Mouse (Mus musculus) embryonic facial prominence, embryonic 10.5 days (tissue): ENCODE data around the gene Ttll12. TPM values are rescaled to one million over a fixed set of nuclear protein-coding genes. Genes with fewer than 3 reads are reported as not detected.

Experiments used
- DNase-seq: peaks from one replicate; pipeline ENCODE4 v3.0.0-alpha.2; 2017; ENCODE audit warnings: low spot score
- H3K27ac ChIP-seq: fragments of 300-500 bp; sonication (generic); replicated peaks from 2 replicates; pipeline ENCODE4 v1.5.1; 2016; ENCODE audit warnings: mild to moderate bottlenecking
- H3K27me3 ChIP-seq: fragments of 300-500 bp; sonication (generic); replicated peaks from 2 replicates; pipeline ENCODE4 v1.6.1; 2016; ENCODE audit warnings: low read depth, mild to moderate bottlenecking; ENCODE audit not compliant: poor library complexity, severe bottlenecking
- H3K36me3 ChIP-seq: fragments of 300-500 bp; sonication (generic); replicated peaks from 2 replicates; pipeline ENCODE4 v1.6.1; 2016; ENCODE audit warnings: mild to moderate bottlenecking, moderate library complexity
- H3K4me1 ChIP-seq: fragments of 300-500 bp; sonication (generic); 2 replicates; pipeline ENCODE4 v1.6.1; 2016
- H3K4me3 ChIP-seq: fragments of 300-500 bp; sonication (generic); 2 replicates; pipeline ENCODE4 v1.5.1; 2016; ENCODE audit warnings: mild to moderate bottlenecking, moderate library complexity
- H3K9me3 ChIP-seq: fragments of 300-500 bp; sonication (generic); 2 replicates; pipeline ENCODE4 v1.6.1; 2016; ENCODE audit warnings: mild to moderate bottlenecking
- WGBS: fragments of 180-500 bp; shearing (Covaris S2); methylation state at CpG from one replicate; pipeline ENCODE4 v1.1.7; 2016; 5-methylcytosine and 5-hydroxymethylcytosine counted together
- polyA plus RNA-seq: library from polyadenylated mRNA; unstranded; fragments of >200 nt; fragmentation: Nextera tagmentation; extraction: Ambion mirVana; gene quantifications from 2 replicates; pipeline ENCODE4 v1.2.1, GENCODE M21; 2016

Gene Ttll12
- polyA plus RNA-seq, 1 experiment from 2014 or later = 62.8 TPM

DNA sequence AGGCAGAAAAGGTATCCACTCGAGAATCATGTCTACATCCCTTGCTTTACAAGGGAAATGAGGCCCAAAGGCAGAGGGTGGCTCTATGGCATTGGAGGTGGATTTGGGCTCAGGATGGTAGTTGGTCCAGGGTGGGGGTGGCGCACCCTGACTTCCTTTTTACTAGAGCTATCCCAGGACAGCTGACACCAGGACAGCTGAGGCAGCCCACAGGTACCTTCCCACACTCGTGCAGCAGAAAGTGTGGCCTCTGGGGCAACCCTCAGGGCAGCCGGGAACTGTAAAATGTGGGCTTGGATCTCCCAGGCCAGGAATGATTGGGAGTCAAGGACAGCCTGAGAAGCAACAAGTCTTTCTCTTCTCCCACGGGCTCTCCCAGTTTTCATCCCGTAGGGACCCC lies 3.2 kb downstream of the Ttll12 start:
- no peaks in the 10 kb centered on the region for H3K27me3 ChIP-seq
- H3K4me3 ChIP-seq = no peak overlapping the region
- WGBS = 84% methylated on average over 6 of the region's 6 CpGs
- no peak overlapping the region for H3K27ac ChIP-seq
- peaks cover 28% of the 10 kb centered on the region for H3K4me1 ChIP-seq
- peaks cover 2% of the 10 kb centered on the region; the same call in 1 of the 2 replicates for H3K9me3 ChIP-seq
- DNase-seq = no peak
- peaks cover 60% of the 10 kb centered on the region for H3K36me3 ChIP-seq

DNA sequence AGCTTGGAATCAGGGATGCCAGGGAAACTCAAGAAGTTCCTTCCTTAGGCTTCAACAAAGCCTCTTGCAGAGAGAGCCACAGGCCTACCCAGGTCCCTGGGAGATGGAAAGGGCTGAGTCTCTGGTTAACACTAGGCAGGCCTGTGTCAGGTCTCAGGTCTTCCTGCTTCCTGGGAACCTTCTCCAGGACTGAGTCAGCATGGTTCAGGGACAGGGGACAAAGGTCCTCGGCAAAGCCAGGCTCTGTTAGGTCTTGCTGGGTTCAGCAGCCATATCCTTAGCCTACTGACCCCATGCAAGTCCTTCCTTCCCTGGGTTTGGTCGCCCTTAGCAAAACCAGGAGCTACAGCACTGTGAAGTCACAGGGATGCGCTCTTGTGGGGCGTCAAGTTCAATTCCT lies 4.1 kb downstream of the Ttll12 start:
- no peak for DNase-seq
- Histone ChIP-seq H3K4me1 (peaks cover 28% of the 10 kb centered on the region), H3K9me3 (peaks cover 11% of the 10 kb centered on the region; the same call in 1 of the 2 replicates), H3K27me3 (no peaks in the 10 kb centered on the region), H3K4me3 (no peak overlapping the region), H3K27ac (no peak overlapping the region), H3K36me3 (peaks cover 69% of the 10 kb centered on the region)
- WGBS = 93% methylated on average over 4 of the region's 4 CpGs

DNA sequence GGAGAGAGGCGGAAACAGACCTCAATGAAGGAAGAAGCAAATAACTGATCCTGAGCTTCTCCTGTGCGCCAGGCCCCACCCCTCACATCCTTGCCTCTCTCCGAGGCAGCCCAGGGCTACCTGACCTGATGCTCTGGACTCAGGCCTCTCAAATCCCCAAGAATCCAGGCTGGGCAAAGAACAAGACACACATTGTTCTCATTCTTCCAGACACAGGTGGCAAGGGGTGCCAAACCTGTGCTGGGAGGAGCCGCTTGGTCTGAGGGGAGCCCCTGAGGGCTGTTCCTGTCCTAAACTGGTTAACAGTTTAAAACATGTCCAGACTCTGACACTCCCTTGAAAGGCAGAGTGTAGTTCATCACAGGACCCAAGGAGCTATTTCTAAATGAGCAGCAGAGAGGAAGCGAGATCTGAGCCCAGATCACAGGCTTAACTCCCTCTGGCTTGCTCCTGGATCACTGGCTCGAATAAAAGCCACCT lies 10.2 kb downstream of the Ttll12 start:
- 83% methylated on average over 6 of the region's 6 CpGs for WGBS
- Histone ChIP-seq H3K4me1 (0 out of 2 replicates have a peak, but pooled peaks cover 3% of the 10 kb centered on the region), H3K4me3 (no peak overlapping the region), H3K27ac (no peak overlapping the region), H3K27me3 (no peaks in the 10 kb centered on the region), H3K9me3 (peaks cover 12% of the 10 kb centered on the region; the same call in 1 of the 2 replicates), H3K36me3 (peaks cover 99% of the 10 kb centered on the region)
- no peak for DNase-seq

DNA sequence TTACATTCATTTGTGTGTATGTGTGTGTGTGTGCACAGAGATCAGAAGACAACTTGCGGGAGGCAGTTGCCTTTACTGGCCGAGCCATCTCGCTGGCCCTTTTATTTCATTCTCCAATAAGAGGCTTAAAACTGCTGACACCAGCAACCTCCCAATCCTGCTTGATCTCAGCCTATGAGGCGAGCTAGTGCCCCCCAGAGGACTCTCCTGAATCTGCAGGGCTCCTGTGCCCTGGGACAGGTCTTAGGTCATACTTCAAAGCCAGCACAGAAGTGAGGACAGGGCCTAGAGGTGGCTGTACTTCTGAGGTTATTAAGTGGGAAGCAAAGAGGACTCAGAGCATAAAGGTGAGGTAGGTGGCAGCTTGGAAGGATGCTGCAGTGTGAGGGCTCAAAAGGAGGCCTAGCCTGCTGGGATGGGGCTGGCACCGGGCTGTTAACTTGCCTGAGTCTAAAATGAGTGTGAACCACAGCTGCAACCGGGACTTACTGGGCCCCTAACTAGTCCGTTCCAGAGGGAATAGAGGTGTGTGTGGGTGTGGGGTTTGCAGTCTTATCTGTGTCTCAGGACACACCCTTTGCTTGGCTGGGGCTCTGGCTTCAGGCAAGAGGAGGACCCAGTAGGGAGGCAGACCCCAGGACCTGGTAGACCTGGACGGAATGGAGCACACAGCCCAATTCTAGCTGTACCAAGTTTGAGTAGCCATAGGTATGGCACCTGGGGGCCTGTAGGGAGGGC lies 11.4 kb downstream of the Ttll12 start:
- H3K9me3 ChIP-seq = peaks cover 12% of the 10 kb centered on the region; the same call in 1 of the 2 replicates
- 0 out of 2 replicates have a peak, but pooled peaks cover 3% of the 10 kb centered on the region for H3K4me1 ChIP-seq
- DNase-seq = peak; percentile 41
- WGBS = 75% methylated on average over 8 of the region's 8 CpGs
- no peaks in the 10 kb centered on the region for H3K27me3 ChIP-seq
- H3K36me3 ChIP-seq = peaks cover 100% of the 10 kb centered on the region
- no peak overlapping the region for H3K27ac ChIP-seq
- no peak overlapping the region for H3K4me3 ChIP-seq

DNA sequence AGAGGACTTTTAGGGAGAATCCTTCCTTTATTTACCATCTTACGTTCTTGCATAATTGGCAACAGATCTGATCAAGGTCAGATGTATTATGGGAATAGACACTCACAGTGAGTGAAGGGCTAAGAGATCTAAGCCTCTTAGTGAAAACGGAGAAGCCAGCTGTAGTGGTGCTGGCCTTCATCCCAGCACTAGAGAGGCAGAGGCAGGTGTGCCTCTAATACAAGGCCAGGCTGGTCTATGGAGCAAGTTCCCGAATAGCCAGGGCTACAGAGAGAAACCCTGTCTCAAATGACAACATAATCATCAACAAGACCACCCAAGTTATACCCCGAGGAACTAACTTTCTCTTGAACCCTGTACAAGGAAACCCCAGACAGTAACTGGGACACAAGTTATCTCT lies 12.0 kb downstream of the Ttll12 start:
- DNase-seq = no peak
- WGBS = 81% methylated on average over 4 of the region's 4 CpGs
- Histone ChIP-seq H3K4me3 (no peak overlapping the region), H3K36me3 (peaks cover 100% of the 10 kb centered on the region), H3K9me3 (peaks cover 12% of the 10 kb centered on the region; the same call in 1 of the 2 replicates), H3K27ac (no peak overlapping the region), H3K4me1 (0 out of 2 replicates have a peak, but pooled peaks cover 3% of the 10 kb centered on the region), H3K27me3 (no peaks in the 10 kb centered on the region)

DNA sequence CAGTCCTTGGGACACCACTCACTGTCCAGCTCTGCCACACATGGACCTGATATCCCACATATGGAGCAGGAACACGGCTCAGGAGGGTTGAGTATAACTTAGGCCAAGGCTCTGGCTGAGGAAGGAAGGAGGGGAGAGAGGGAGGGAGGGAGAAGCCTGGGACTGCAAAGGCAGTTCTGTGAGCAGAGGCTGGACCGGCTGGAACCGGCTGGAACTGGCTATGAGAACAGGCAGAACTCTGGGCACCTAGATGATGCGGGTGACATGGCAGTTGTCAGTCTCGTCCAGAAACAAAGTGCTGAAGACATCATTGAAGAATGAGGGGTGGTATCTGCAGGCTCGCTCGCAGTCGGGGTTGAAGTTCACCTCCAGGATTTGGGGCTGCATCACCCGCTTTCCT lies 18.3 kb downstream of the Ttll12 start:
- H3K9me3 ChIP-seq = no peaks in the 10 kb centered on the region
- no peaks in the 10 kb centered on the region for H3K27me3 ChIP-seq
- H3K4me3 ChIP-seq = no peak overlapping the region
- peaks cover 82% of the 10 kb centered on the region for H3K36me3 ChIP-seq
- no peak for DNase-seq
- H3K27ac ChIP-seq = no peak overlapping the region
- WGBS = 92% methylated on average over 9 of the region's 9 CpGs
- no peaks in the 10 kb centered on the region for H3K4me1 ChIP-seq

DNA sequence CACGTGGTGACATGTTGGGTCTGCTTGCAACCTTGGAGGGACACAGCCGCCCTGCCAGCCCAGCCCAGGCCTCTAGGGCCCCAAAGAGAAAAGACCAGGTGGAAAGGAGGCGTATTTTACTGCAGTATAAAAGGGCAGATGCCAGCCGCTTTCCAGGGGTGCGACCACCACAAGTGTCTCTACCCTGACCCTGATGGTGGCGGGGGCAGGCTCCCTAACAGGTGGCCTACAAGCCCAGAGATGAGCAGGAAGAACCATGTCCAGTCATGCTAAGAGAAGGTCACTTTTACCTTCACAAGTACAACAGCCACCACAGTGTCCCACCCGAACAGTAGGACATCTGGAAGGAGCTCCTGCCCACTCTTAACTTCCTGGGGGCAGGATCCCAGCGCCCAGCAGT lies 19.4 kb downstream of the Ttll12 start:
- no peak overlapping the region for H3K4me3 ChIP-seq
- 92% methylated on average over 8 of the region's 8 CpGs for WGBS
- H3K4me1 ChIP-seq = no peaks in the 10 kb centered on the region
- no peak for DNase-seq
- H3K9me3 ChIP-seq = no peaks in the 10 kb centered on the region
- H3K27me3 ChIP-seq = no peaks in the 10 kb centered on the region
- peaks cover 71% of the 10 kb centered on the region for H3K36me3 ChIP-seq
- no peak overlapping the region for H3K27ac ChIP-seq

DNA sequence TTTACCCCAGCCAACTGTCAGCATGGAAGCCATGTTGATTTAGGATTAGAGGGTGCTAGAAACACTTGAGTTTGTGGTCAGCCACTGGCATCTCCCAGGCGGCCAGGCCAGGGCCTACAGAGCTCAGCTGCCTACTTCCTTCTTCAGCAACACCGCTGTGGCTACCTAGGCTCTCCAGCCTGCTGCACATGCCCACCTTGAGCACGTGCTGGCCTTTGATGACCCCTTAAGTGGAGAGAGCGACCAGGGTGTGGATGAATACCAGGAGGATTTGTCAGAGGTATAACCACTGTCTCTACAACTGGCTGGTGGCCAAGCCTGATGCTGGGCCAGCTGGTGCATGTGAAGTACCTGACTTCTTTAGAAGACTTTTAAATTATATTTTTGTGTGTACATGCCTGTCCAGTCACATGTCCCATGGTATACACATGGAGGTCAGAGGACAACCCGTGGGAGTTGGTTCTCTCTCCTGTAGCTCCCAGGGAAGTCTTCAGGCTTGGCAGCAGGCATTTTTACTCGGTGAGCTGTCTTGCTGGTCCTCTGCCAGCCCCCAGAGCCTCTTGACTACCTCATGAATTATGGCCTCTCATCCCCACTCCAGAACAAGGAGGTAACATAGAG lies 20.1 kb downstream of the Ttll12 start:
- WGBS = 89% methylated on average over 6 of the region's 6 CpGs
- no peak overlapping the region for H3K4me3 ChIP-seq
- no peaks in the 10 kb centered on the region for H3K9me3 ChIP-seq
- no peaks in the 10 kb centered on the region for H3K4me1 ChIP-seq
- H3K27ac ChIP-seq = no peak overlapping the region
- no peak for DNase-seq
- H3K27me3 ChIP-seq = no peaks in the 10 kb centered on the region
- peaks cover 64% of the 10 kb centered on the region for H3K36me3 ChIP-seq

DNA sequence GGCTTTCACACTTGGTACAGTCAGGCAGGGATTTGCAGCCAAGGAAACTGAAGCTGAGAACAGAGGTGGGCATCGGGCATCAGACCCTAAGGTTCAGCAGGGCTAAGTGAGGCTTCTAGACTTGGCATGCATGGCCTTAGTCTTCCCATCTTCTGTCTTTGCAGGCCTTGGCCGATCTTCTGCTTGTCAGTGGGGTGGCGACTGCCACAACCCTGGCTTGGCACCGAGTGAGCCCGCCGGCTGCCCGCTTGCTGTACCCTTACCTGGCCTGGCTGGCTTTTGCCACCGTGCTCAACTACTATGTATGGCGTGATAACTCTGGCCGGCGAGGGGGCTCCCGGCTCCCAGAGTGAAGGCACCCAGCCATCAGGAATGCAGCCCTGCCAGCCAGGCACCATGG lies 21.4 kb downstream of the Ttll12 start:
- WGBS = 91% methylated on average over 12 of the region's 12 CpGs
- H3K27ac ChIP-seq = no peak overlapping the region
- H3K9me3 ChIP-seq = no peaks in the 10 kb centered on the region
- H3K27me3 ChIP-seq = no peaks in the 10 kb centered on the region
- H3K36me3 ChIP-seq = peaks cover 51% of the 10 kb centered on the region
- DNase-seq = no peak
- no peaks in the 10 kb centered on the region for H3K4me1 ChIP-seq
- H3K4me3 ChIP-seq = no peak overlapping the region

DNA sequence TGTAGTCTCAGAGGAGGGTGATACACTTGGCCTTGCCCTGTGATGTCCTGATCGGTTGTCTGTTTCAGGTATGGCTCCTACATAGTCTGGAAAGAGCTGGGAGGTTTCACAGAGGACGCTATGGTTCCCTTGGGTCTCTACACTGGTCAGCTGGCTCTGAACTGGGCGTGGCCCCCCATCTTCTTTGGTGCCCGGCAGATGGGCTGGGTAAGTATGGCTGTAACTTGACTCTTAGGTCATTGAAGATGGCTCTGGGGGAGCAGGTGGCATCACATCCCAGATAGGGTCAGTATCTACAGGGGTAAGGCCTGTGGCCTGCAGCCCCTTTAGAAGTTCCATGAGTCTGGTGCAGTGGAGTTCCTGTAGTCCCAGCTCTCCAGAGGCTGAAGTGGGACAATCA lies 22.8 kb downstream of the Ttll12 start:
- H3K36me3 ChIP-seq = peaks cover 37% of the 10 kb centered on the region
- no peak overlapping the region for H3K4me3 ChIP-seq
- 83% methylated on average over 4 of the region's 4 CpGs for WGBS
- no peak for DNase-seq
- H3K4me1 ChIP-seq = no peaks in the 10 kb centered on the region
- no peaks in the 10 kb centered on the region for H3K9me3 ChIP-seq
- no peak overlapping the region for H3K27ac ChIP-seq
- H3K27me3 ChIP-seq = no peaks in the 10 kb centered on the region

DNA sequence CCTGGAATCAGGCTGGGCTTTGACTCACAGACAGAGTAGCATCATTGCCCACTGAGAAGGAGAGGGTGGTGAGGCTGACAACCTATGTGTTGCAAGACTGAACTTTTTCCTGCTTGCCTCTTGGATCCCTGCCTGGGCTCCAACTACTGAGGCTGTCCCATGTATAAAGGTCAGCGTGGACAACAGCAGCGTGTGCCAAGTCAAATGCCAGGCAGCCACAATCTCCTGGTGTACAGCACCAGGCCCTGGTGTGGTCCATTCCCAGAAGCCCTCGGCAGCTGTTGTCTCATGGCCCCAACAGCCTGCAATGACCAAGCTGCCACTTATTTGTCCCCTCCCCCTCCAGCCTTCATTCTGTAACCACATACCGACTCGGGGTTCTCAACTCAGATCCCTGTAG lies 23.3 kb downstream of the Ttll12 start:
- 89% methylated on average over 5 of the region's 5 CpGs for WGBS
- no peak for DNase-seq

DNA sequence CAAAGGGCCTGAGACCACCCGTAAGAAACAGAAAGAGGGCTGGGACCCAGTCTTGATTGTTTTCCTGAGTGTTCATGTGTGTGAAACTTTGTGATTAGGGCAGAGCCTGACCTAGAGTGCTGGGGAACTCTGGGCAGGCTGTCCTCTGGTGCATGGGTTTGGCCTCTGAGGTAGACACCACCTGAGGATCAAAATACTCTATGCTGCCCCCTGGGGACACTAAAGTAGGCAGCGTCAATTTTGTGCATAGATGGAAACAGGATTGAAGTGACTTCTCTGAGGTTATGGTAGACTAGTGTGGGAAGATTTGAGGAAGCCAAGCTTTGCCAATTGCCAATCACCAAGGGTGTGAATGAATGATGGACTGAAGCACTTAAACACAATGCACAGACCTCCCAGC lies 24.3 kb downstream of the Ttll12 start:
- H3K36me3 ChIP-seq = peaks cover 22% of the 10 kb centered on the region
- H3K4me3 ChIP-seq = no peak overlapping the region
- WGBS = 73% methylated on average over 2 of the region's 2 CpGs
- H3K4me1 ChIP-seq = no peaks in the 10 kb centered on the region
- no peaks in the 10 kb centered on the region for H3K9me3 ChIP-seq
- no peak overlapping the region for H3K27ac ChIP-seq
- H3K27me3 ChIP-seq = peaks cover 8% of the 10 kb centered on the region; the same call in 1 of the 2 replicates
- DNase-seq = no peak

More for the DNA sequence above, 23.3 kb downstream of the Ttll12 start:
- no peak overlapping the region for H3K4me3 ChIP-seq
- H3K4me1 ChIP-seq = no peaks in the 10 kb centered on the region
- no peaks in the 10 kb centered on the region for H3K27me3 ChIP-seq
- H3K9me3 ChIP-seq = no peaks in the 10 kb centered on the region
- H3K36me3 ChIP-seq = peaks cover 32% of the 10 kb centered on the region
- no peak overlapping the region for H3K27ac ChIP-seq

DNA sequence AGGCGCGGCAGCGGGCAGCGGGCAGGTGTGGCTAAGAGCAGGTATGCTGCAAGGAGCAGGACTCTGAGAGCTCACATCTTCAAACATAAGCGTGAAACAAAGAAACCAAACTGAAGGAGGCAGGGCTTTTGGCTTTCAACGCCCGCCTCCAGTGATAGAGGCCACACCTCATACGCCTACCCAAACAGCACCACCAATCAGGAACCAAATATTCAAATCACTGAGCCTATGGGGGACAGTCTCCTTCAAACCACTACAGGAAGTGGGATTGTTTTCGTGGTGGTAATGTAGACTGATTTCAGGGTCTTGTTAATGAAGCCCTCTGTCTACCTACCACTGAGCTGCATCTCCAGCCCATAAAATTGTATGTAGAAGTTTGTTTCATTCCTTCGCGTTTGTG lies 25.3 kb downstream of the Ttll12 start:
- no peak for DNase-seq
- 55% methylated on average over 11 of the region's 11 CpGs for WGBS
- Histone ChIP-seq H3K27me3 (peaks cover 14% of the 10 kb centered on the region; the same call in 1 of the 2 replicates), H3K4me1 (no peaks in the 10 kb centered on the region), H3K4me3 (no peak overlapping the region), H3K36me3 (peaks cover 12% of the 10 kb centered on the region), H3K9me3 (no peaks in the 10 kb centered on the region), H3K27ac (no peak overlapping the region)
